Mouse (Mus musculus) cerebellum, adult 9-11 months (tissue): ENCODE measurements around the gene Ogg1.

Experiments
- DNase-seq: peaks from one replicate; pipeline ENCODE4 v3.0.0; 2022

The Ogg1 gene

GRCm38 (mm10) chr6:113373491-113373890 is 46.7 kb downstream of the Ogg1 start:
- no peak for DNase-seq

DNA sequence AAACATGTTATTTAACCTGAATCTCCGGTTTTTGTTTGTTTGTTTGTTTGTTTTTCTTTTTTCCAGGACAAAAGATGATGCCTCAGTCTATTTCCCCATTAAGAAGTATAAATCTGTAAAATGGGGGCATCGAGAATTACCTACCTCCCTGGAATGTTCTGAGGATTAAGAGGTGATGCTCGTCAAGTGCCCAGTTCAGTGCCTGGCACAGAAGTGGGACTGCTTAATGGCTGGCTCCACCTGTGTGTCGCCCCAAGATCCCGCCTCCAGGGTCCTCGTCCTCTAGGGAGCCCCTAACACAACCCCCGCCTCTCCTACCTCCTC is 50.4 kb downstream of the Ogg1 start:
- DNase-seq: no peak

DNA sequence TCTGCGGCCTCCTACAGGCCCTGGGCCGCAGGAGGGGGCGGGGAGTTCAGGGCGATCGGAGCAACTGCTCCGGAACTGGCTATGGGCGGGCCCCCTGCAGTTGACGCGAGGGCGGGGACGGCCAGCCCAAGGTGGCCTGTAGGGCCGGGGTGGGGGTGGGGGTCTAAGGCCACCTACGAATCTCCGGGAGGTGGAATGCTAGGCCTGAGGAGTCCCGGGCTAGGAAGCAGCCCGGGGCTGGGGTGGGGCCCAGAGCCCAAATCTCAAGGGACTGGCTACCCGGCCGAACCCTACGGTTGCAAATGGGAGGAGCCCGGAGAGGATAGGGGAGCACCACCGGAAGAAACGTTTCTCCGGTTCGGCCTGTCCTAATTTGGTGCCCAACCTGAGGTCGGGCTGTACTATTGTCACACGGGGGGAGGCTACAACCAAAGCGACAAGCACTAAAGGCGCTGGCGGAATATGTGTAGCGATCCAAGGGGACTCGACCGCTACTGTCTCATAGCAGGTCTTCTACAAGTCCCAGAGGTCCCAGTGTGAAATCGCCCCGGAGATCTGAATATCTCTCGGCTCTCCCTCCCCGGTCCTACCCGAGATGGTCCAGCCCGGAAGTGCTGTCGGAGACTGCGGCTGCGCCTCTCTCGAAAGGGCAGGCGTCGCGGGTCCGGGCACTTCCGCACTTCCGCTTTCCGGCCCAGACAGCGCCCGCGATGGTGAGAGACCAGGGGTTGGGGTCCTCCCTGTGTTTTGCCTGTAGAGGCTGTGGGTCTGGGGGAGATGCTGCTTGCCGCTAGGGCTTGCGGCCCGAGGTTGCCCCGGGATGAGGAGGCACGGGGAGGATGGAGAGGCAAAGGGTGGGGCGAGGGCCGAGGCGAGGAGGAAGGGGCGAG is 51.0 kb downstream of the Ogg1 start, which contains the start of the genes Tada3 and Arpc4:
Gene Tada3 (minus strand): TSS at position 388 of the 890 bp plus-strand sequence.
Gene Arpc4 (plus strand): TSS at position 620 of the 890 bp plus-strand sequence.
- peak; percentile 93 for DNase-seq

- no peak for DNase-seq
Observed at GRCm38 (mm10) chr6:113379246-113379645, 52.5 kb downstream of the Ogg1 start.

GRCm38 (mm10) chr6:113380480-113380879 is 53.7 kb downstream of the Ogg1 start:
- DNase-seq: no peak

DNA sequence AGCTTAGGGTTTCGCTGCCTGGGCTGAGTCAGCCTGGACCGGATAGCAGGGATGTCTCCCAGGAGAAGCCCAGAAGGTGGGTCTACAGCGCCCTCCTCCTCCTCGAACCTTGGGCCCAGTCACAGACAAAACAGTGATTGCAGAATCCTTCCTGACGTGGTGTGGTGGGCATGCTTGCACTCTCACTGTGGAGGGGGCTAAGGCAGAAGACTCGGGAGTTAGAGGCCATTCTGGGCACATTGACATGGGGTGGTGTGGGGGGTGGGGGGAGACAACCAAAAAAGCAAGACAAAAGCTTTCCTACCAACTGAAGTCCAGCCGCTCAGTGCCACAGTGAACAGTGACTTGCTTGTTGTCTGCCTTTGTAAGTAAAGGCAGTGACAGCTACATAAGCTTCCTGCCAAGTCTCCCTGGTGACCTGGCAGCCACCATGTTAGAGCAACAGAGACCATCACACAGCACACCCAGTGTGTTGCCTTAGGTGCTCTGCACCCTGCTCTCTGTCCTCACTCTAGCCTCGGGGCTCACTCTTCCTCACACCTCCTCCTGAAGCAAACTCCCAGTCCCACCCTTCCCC is 57.7 kb downstream of the Ogg1 start:
- peak; percentile 52 for DNase-seq
